Mouse (Mus musculus) bone marrow macrophage, adult 2 months (primary cell): ENCODE data around the gene Fbxl19.

Experiments used
- CTCF ChIP-seq: IDR thresholded peaks from 2 replicates; pipeline ENCODE4 v1.5.1; 2012; ENCODE audit warnings: low read depth, mild to moderate bottlenecking, low read length, moderate library complexity
- POLR2A ChIP-seq: IDR thresholded peaks from 2 replicates; pipeline ENCODE4 v1.6.1; 2012; ENCODE audit warnings: mild to moderate bottlenecking, low read depth, low read length, borderline replicate concordance

DNA sequence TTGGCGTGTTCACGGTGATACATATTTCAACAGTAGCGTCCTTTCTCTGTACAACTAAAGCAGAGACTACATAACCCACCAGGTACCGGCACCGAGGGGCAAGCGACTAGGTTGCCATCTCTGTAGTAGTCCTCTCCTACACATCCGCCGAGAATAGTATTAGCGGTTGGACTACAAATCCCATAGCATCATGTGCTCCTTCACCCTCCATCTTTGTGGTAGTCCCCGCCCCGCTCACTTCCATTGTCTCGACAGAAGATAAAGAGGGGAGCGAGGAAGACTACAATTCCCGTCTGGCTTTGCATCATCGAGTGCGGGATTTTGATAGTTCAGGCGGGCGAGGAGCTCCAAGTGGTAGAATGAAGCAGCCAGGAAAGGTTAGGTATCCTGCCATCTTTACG, 908 bp downstream of the Fbxl19 start:
- TF ChIP-seq POLR2A (no peak), CTCF (no peak)
